Mouse (Mus musculus) E14TG2a.4 (cell line): ENCODE results near the gene 1110051M20Rik.

ENCODE experiments used
- CTCF ChIP-seq: conservative IDR thresholded peaks from 2 replicates; pipeline ENCODE4 v1.5.1; 2014; ENCODE audit warnings: low read length
- NANOG ChIP-seq: IDR thresholded peaks from 2 replicates; pipeline ENCODE4 v1.6.1; 2014; ENCODE audit warnings: borderline replicate concordance, low read length, mixed read lengths
- POU5F1 ChIP-seq: IDR thresholded peaks from 2 replicates; pipeline ENCODE4 v1.6.1; 2014; ENCODE audit warnings: low read length, borderline replicate concordance

- TF ChIP-seq CTCF, result no peak
- no peak for TF ChIP-seq NANOG
- no peak for TF ChIP-seq POU5F1
These were observed 189.7 kb downstream of the 1110051M20Rik start for GRCm38 (mm10) chr2:91254725-91255380.
